Mouse (Mus musculus) kidney, postnatal 0 days (tissue): ENCODE measurements around the gene Gatb. TPM values are rescaled to one million over a fixed set of nuclear protein-coding genes. Genes with fewer than 3 reads are reported as not detected.
A peak's percentile ranks its signal among the peaks of the same experiment; 100 is the strongest.

Experiments used
- ATAC-seq: fragments of 200-750 bp; cut with Nextera tagmentation; replicated peaks from 2 replicates; pipeline ENCODE4 v1.8.0; 2017; ENCODE audit warnings: low read depth, moderate number of reproducible peaks, moderate TSS enrichment, moderate library complexity; ENCODE audit not compliant: low FRiP score
- DNase-seq: peaks from one replicate; pipeline ENCODE4 v3.0.0-alpha.2; 2016; ENCODE audit warnings: low spot score
- H3K27ac ChIP-seq: fragments of 300-500 bp; sonication (generic); 2 replicates; pipeline ENCODE4 v1.5.1; 2014; ENCODE audit warnings: mild to moderate bottlenecking
- H3K27me3 ChIP-seq: fragments of 300-500 bp; sonication (generic); 2 replicates; pipeline ENCODE4 v1.6.1; 2014; ENCODE audit warnings: low read length, mixed read lengths; ENCODE audit not compliant: insufficient read depth
- H3K36me3 ChIP-seq: fragments of 300-500 bp; sonication (generic); 2 replicates; pipeline ENCODE4 v1.6.1; 2014; ENCODE audit warnings: low read length, mixed read lengths; ENCODE audit not compliant: insufficient read depth
- H3K4me1 ChIP-seq: fragments of 300-500 bp; sonication (generic); replicated peaks from 2 replicates; pipeline ENCODE4 v1.6.1; 2014; ENCODE audit warnings: antibody characterized with exemption, low read length, mixed read lengths; ENCODE audit not compliant: insufficient read depth
- H3K4me2 ChIP-seq: fragments of 300-500 bp; sonication (generic); 2 replicates; pipeline ENCODE4 v1.6.1; 2014; ENCODE audit warnings: mild to moderate bottlenecking, low read length, moderate library complexity, mixed read lengths
- H3K4me3 ChIP-seq: fragments of 300-500 bp; sonication (generic); replicated peaks from 2 replicates; pipeline ENCODE4 v1.5.1; 2014; ENCODE audit warnings: low read depth, low read length
- H3K9ac ChIP-seq: fragments of 300-500 bp; sonication (generic); 2 replicates; pipeline ENCODE4 v1.6.1; 2014; ENCODE audit warnings: low read depth, low read length
- H3K9me3 ChIP-seq: fragments of 300-500 bp; sonication (generic); replicated peaks from 2 replicates; pipeline ENCODE4 v1.6.1; 2016; ENCODE audit warnings: low read length, inconsistent platforms, mixed read lengths
- CTCF ChIP-seq: IDR thresholded peaks from 2 replicates; pipeline ENCODE4 v1.5.1; 2016; ENCODE audit warnings: antibody characterized with exemption, low read depth, mild to moderate bottlenecking, moderate library complexity
- WGBS: fragments of 180-500 bp; shearing (Covaris S2); extraction: QIAGEN DNeasy Blood & Tissue Kit; methylation state at CpG from one replicate; pipeline ENCODE4 v1.1.7; 2014; 5-methylcytosine and 5-hydroxymethylcytosine counted together
- polyA plus RNA-seq: library from polyadenylated mRNA; unstranded; fragments of >200 nt; fragmentation: Nextera tagmentation; extraction: Ambion mirVana; gene quantifications from 2 replicates; pipeline ENCODE4 v1.2.1, GENCODE M21; 2015

Gatb gene
- polyA plus RNA-seq, 1 experiment from 2014 or later, result 19.7 TPM

GRCm38 (mm10) chr3:85634389-85635125, 60.6 kb downstream of the Gatb start:
- DNase-seq, result peak; percentile 81
- TF ChIP-seq CTCF, result no peak
- no peak overlapping the region for H3K4me2 ChIP-seq
- no peaks in the 10 kb centered on the region for H3K4me1 ChIP-seq
- no peaks in the 10 kb centered on the region for H3K9me3 ChIP-seq
- H3K4me3 ChIP-seq, result no peak overlapping the region
- H3K36me3 ChIP-seq, result no peaks in the 10 kb centered on the region
- WGBS, result 43% methylated on average over 8 of the region's 8 CpGs
- H3K9ac ChIP-seq, result no peak overlapping the region
- ATAC-seq, result no peak
- no peak overlapping the region for H3K27ac ChIP-seq
- no peaks in the 10 kb centered on the region for H3K27me3 ChIP-seq

GRCm38 (mm10) chr3:85635126-85635419, 61.2 kb downstream of the Gatb start:
- H3K4me2 ChIP-seq, result no peak overlapping the region
- H3K9ac ChIP-seq, result no peak overlapping the region
- 35% methylated on average over 2 of the region's 2 CpGs for WGBS
- no peaks in the 10 kb centered on the region for H3K9me3 ChIP-seq
- TF ChIP-seq CTCF, result no peak
- no peaks in the 10 kb centered on the region for H3K27me3 ChIP-seq
- DNase-seq, result no peak
- no peak overlapping the region for H3K4me3 ChIP-seq
- no peaks in the 10 kb centered on the region for H3K36me3 ChIP-seq
- H3K4me1 ChIP-seq, result no peaks in the 10 kb centered on the region
- no peak for ATAC-seq
- no peak overlapping the region for H3K27ac ChIP-seq

GRCm38 (mm10) chr3:85635591-85635990, 61.7 kb downstream of the Gatb start:
- no peak for TF ChIP-seq CTCF
- Histone ChIP-seq H3K4me3 (no peak overlapping the region), H3K9me3 (no peaks in the 10 kb centered on the region), H3K4me2 (no peak overlapping the region), H3K27ac (no peak overlapping the region), H3K9ac (no peak overlapping the region), H3K27me3 (no peaks in the 10 kb centered on the region), H3K4me1 (no peaks in the 10 kb centered on the region), H3K36me3 (no peaks in the 10 kb centered on the region)
- ATAC-seq (no peak), DNase-seq (no peak)
- WGBS, result 88% methylated on average over 2 of the region's 2 CpGs

- DNase-seq (no peak), ATAC-seq (no peak)
- no peak overlapping the region for H3K4me3 ChIP-seq
- H3K4me1 ChIP-seq, result no peaks in the 10 kb centered on the region
- H3K27ac ChIP-seq, result no peak overlapping the region
- 76% methylated on average over 5 of the region's 5 CpGs for WGBS
- no peaks in the 10 kb centered on the region for H3K36me3 ChIP-seq
- no peaks in the 10 kb centered on the region for H3K27me3 ChIP-seq
- TF ChIP-seq CTCF, result no peak
- H3K4me2 ChIP-seq, result no peak overlapping the region
- no peaks in the 10 kb centered on the region for H3K9me3 ChIP-seq
- no peak overlapping the region for H3K9ac ChIP-seq
Measured at GRCm38 (mm10) chr3:85636716-85637447, 63.0 kb downstream of the Gatb start.

GRCm38 (mm10) chr3:85641751-85642150, 67.8 kb downstream of the Gatb start:
- WGBS, result 78% methylated on average over 3 of the region's 3 CpGs
- H3K4me1 ChIP-seq, result no peaks in the 10 kb centered on the region
- no peak overlapping the region for H3K4me3 ChIP-seq
- no peak overlapping the region for H3K27ac ChIP-seq
- no peak overlapping the region for H3K4me2 ChIP-seq
- no peaks in the 10 kb centered on the region for H3K9me3 ChIP-seq
- DNase-seq, result no peak
- H3K27me3 ChIP-seq, result no peaks in the 10 kb centered on the region
- TF ChIP-seq CTCF, result no peak
- H3K9ac ChIP-seq, result no peak overlapping the region
- no peaks in the 10 kb centered on the region for H3K36me3 ChIP-seq
- no peak for ATAC-seq

GRCm38 (mm10) chr3:85644814-85645213, 70.9 kb downstream of the Gatb start:
- H3K27ac ChIP-seq, result no peak overlapping the region
- no peaks in the 10 kb centered on the region for H3K27me3 ChIP-seq
- ATAC-seq, result no peak
- no peaks in the 10 kb centered on the region for H3K4me1 ChIP-seq
- no peak overlapping the region for H3K9ac ChIP-seq
- no peak overlapping the region for H3K4me2 ChIP-seq
- DNase-seq, result no peak
- WGBS, result 80% methylated on average over 3 of the region's 3 CpGs
- no peaks in the 10 kb centered on the region for H3K9me3 ChIP-seq
- no peak for TF ChIP-seq CTCF
- H3K36me3 ChIP-seq, result no peaks in the 10 kb centered on the region
- no peak overlapping the region for H3K4me3 ChIP-seq
